Mouse (Mus musculus): ENCODE measurements around the gene Hivep3.

Hivep3 gene

GRCm38 (mm10) chr4:119948922-119949614 is 215.5 kb downstream of the Hivep3 start:
- no peak for DNase-seq (ENCODE audit: low spot score)

GRCm38 (mm10) chr4:119950181-119950580 is 216.6 kb downstream of the Hivep3 start:
- DNase-seq (ENCODE audit: low spot score): no peak

- DNase-seq (ENCODE audit: low spot score): no peak
Observed at GRCm38 (mm10) chr4:119951081-119951480, 217.5 kb downstream of the Hivep3 start.

GRCm38 (mm10) chr4:119955008-119955407 is 221.4 kb downstream of the Hivep3 start:
- DNase-seq (ENCODE audit: low spot score): no peak

- no peak for DNase-seq (ENCODE audit: low spot score)
Observed at GRCm38 (mm10) chr4:119957970-119958369, 224.4 kb downstream of the Hivep3 start.

- DNase-seq (ENCODE audit: low spot score): no peak
Observed at GRCm38 (mm10) chr4:119959293-119959692, 225.7 kb downstream of the Hivep3 start.

GRCm38 (mm10) chr4:119959873-119960272 is 226.3 kb downstream of the Hivep3 start:
- DNase-seq (ENCODE audit: low spot score): no peak

GRCm38 (mm10) chr4:119960523-119960922 is 226.9 kb downstream of the Hivep3 start:
- no peak for DNase-seq (ENCODE audit: low spot score)

GRCm38 (mm10) chr4:119961164-119961563 is 227.6 kb downstream of the Hivep3 start:
- DNase-seq (ENCODE audit: low spot score): no peak

- no peak for DNase-seq (ENCODE audit: low spot score)
Observed at GRCm38 (mm10) chr4:119962066-119962465, 228.5 kb downstream of the Hivep3 start.

GRCm38 (mm10) chr4:119966105-119967072 is 232.8 kb downstream of the Hivep3 start:
- no peak for DNase-seq (ENCODE audit: low spot score)

GRCm38 (mm10) chr4:119967073-119967608 is 233.6 kb downstream of the Hivep3 start:
- no peak for DNase-seq (ENCODE audit: low spot score)

- no peak for DNase-seq (ENCODE audit: low spot score)
Observed at GRCm38 (mm10) chr4:119967636-119968035, 234.1 kb downstream of the Hivep3 start.

GRCm38 (mm10) chr4:119968071-119968470 is 234.5 kb downstream of the Hivep3 start:
- no peak for DNase-seq (ENCODE audit: low spot score)

GRCm38 (mm10) chr4:119968887-119969286 is 235.3 kb downstream of the Hivep3 start:
- DNase-seq (ENCODE audit: low spot score): no peak

GRCm38 (mm10) chr4:119970166-119970565 is 236.6 kb downstream of the Hivep3 start:
- DNase-seq (ENCODE audit: low spot score): no peak

- no peak for DNase-seq (ENCODE audit: low spot score)
Observed at GRCm38 (mm10) chr4:119972375-119972774, 238.8 kb downstream of the Hivep3 start.

- DNase-seq (ENCODE audit: low spot score): no peak
Observed at GRCm38 (mm10) chr4:119973729-119974605, 240.4 kb downstream of the Hivep3 start.

- DNase-seq (ENCODE audit: low spot score): no peak
Observed at GRCm38 (mm10) chr4:119975242-119975641, 241.7 kb downstream of the Hivep3 start.

- DNase-seq (ENCODE audit: low spot score): no peak
Observed at GRCm38 (mm10) chr4:119975822-119976221, 242.2 kb downstream of the Hivep3 start.

- DNase-seq (ENCODE audit: low spot score): no peak
Observed at GRCm38 (mm10) chr4:119976428-119977168, 243.0 kb downstream of the Hivep3 start.

Data from retina, embryonic 14.5 days (tissue).